Mouse (Mus musculus) cerebellum, postnatal 4 days (tissue): ENCODE results near the gene Crtc2.
"Not testable (repeated sequence)": the region's sequence is repeated elsewhere in the genome, so short reads cannot be mapped to it uniquely, and the experiment has no call there.

Source experiments
- DNase-seq, 2 experiments: peaks; one replicate each; pipeline ENCODE4 v3.0.0; 2022; ENCODE audit warnings: low spot score in 2 of 2, mixed read lengths in 1 of 2

Crtc2 gene

DNA sequence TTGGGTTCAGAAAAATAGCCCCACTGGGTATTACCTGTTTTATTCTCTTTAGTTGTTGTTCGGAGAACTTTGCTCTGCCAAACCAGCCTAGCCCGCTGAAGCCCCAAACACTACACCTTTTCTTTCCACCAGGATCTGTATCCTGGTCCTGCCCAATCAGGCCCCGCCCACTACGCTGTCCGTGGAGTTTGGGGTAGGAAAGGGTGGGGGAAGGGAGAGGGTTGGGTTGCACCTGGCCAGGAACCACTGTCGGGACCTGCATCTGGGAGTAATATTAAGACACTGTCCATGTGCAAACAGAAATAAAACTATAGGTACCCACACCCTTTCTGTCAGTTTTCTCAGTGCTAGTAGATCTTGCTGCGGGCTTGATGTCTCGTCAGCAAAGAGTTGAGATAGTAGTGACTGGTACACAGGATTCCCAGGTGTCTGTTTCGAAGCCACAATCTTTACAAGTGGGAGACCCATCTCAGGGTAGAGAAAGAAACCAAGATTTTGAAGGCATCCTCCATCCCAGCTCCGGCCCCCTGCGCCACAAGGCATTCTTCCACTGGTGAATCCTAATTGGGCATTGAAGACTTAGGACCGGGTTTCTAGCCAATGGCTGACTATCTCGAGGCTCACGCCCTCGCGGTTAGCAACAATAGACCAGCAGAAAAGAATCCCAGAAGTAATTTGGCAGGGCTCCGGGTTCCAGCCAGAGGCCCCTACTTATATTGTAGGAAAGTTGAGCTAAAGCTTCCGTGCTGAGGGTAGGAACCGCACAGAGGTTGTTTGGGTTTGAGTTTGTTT, 10.8 kb upstream of the Crtc2 start, which contains the start of gene Creb3l4:
Gene Creb3l4, minus strand, starts transcription at position 529 of the 792 bp plus-strand sequence.
- no peak for DNase-seq

DNA sequence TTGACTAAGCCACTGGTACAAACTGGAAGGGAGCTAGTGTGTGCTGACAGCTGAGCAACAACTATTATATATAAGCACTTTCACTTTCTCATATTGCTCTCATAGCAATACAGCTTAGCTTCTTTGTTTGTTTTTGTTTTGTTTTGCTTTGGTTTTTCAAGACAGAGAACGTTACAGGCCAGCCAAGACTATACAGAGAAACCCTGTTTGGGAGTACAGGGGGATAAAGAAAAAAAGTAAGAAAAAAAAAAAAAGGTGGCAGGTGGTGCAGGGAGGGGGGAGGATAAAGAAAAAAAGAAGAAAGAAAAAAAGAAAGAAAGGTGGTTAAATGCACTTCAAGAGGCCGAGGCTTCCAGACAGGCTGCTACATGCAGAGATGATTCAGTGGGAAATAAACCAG, 8.6 kb upstream of the Crtc2 start:
- no peak for DNase-seq

DNA sequence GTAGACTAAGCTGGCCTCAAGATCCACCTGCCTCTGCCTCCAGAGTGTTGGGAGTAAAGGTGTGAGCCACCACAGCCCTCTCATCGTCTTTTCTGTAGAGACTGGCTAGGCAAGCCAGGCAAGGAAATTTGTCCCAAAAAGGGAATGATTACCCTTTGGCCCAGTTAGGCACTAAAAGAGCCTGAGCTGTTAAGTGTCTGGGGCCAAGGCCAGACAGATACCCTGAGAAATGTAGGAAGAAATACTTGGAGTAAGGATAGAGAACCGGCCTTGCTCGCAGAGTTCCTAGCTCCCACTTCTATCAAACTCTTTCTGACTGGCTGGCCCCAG, 6.4 kb upstream of the Crtc2 start:
- DNase-seq: no peak

DNA sequence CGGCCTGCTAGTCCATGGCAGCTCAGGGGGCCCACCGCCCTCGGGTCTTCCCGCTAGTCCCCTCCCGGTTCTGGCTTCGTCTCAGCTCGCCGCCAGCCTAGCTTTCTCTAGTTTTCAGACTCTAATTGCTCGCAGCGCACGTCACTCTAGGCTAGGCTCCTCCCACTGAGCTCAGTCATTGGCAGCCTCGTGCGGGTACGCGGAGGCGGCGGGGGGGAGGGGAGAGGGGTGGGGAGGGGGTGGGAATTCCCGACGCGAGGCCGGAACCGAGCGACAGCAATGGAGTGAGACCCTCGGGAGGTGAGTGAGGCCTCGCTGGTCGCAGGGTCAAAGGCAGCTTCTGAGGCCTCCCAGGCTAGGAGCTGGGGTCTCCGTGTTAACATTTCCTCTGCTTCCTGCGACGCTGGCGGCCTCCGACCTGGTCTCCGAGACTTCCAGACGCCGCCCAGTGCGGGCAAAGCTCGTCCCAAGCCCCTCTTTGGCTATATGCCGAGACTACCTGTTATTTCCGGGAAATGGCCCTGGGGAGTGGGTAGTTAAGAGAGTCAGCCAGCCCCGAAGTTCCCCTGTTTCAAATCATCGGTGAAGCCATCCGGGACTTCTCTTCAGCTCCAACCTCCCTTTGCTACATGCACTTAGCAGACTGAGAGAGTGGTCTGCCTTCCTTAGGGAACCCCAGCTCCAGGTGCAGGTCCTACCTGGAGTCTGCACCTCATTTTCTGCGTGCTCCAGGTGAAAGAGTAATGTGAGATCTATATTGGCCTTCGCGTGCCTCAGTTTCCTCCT, 5.8 kb upstream of the Crtc2 start, which contains the start of gene Slc39a1:
Gene Slc39a1, plus strand, starts transcription at position 213 of the 786 bp plus-strand sequence.
- DNase-seq: peak; percentile 74 to 90

DNA sequence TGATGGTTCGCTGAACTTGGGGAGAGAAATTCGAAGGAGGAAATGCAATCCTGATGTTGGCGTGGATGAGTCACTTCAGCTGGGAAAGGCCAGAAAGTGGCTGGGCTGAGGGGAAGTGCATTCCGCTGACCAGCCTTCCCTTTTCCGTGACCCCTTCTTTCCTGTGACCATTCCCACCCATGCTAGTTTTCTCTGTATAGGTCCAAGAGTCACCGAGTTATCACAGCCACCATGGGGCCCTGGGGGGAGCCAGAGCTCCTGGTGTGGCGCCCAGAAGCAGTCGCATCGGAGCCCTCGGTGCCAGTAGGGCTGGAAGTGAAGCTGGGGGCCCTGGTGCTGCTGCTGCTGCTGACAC, 5.2 kb upstream of the Crtc2 start:
- no peak for DNase-seq

DNA sequence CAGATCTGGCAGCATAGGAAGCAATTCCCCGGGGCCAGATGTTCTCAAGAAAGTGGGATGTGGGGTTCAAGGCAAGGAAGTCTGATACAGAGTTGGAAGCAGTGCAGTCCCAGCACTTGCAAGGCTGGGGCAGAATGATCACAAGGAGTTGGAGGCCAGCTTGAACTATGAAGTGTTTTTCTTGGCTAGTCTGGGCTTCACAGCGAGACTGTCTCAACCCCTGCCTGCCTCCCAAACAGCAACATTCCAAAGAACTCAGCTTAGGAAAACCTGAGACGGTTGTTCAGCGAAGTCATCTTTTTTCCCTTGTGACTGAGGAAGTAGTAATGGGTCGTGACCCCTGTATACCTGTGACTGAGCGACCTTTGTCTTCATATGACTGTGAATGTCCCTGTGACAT, 3.2 kb upstream of the Crtc2 start:
- DNase-seq: no peak

DNA sequence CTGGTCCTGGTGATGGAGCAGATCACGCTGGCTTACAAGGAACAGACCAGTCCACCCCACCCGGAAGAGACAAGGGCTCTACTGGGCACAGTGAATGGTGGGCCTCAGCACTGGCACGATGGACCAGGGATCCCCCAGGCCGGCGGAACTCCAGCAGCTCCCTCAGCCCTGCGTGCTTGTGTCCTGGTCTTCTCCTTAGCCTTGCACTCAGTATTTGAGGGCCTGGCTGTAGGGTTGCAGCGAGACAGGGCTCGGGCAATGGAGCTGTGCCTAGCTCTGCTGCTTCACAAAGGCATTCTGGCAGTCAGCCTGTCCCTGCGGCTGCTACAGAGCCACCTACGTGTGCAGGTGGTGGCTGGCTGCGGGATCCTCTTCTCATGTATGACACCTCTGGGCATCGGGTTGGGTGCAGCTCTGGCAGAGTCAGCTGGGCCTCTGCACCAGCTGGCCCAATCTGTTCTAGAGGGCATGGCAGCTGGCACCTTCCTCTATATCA, 2.2 kb upstream of the Crtc2 start:
- not testable (repeated sequence) for DNase-seq

DNA sequence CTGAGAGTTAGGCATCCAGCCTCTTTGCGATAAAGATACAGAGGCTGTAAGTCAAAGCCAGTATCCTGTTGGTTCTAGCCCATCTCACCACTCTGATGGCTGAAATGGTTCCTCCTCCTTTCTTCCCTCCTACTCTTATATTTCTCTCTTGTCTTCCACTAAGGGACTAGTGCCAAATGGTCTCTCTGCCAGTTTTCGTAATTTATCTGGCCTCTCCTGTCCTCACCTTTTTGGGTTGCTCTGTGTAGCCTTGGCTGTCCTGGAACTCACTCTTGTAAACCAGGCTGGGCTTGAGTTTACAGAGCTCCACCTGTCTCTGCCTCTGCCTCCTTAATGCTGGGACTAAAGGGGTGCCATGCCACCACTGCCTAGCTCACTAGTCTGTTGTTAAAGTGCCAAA, 1.3 kb upstream of the Crtc2 start:
- not testable (repeated sequence) for DNase-seq

DNA sequence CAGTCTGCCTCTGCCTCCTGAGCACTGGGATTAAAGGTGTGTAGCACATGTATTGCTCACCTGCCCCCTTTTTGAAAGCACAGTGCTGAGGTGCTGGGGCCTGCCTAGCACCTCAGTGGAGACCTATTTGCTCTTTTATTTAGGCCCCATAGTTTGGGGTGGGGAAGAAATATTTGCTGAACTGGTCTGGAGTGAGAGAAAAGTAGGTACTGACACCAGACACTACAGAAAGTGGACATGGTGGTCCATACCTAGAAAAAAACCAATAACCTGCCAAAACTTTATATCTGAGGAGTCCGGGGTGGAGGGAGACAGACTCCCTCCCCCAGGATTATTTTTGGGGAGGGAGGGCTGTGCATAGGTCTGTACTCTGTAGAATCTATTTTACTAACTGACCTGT, 789 bp upstream of the Crtc2 start:
- not testable (repeated sequence) for DNase-seq

DNA sequence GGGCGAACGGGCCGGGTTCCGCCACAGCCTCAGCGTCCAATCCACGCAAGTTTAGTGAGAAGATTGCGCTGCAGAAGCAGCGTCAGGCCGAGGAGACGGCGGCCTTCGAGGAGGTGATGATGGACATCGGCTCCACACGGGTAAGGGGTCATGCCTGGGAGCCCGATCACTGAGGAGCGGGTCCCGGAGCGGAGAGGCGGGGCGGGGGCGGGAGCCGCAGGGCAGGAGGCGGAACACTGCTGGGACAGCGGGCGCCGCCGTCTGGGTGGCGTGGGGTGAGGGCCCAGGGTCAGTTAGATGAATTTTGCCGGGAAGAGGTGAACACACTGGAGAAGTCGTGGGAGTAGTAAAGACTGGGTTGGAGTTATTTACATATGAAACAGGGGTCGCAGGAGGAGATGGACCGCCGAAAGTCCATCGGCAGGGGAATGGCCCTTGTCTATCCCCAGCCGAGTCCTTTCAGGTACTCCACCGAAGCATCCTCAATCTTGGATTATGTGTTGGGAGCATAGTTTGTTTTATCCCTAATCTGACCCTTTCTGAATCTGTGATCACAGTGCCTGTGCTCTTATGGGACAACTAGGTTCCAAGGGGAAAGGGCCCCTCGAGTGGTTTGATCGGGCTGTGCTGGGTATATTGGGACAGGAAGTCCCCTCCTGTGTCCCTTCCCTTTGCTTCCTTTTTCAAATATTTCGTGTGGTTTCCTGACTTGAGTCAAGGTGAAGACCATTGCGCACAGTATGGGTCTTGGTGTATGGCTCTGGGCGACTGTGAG, 643 bp downstream of the Crtc2 start:
- no peak for DNase-seq

DNA sequence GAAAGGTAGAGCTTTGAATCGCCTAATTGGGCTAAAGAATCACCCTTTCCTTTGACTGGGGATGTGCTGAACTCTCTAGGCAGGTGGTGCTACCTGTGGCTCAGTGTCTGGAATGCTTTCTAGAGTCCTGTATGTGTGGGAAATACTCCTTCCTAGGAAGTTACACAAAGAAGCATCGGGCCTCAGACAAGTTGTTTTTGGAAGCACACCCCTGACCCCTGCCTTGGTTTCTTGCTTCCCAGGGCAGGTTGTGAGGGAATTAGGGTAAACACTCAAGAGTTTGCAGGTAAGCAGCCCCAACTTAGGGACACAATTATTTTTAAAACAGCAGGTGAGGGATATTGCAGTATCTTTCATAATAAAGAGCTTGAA, 1.2 kb downstream of the Crtc2 start:
- DNase-seq: no peak

DNA sequence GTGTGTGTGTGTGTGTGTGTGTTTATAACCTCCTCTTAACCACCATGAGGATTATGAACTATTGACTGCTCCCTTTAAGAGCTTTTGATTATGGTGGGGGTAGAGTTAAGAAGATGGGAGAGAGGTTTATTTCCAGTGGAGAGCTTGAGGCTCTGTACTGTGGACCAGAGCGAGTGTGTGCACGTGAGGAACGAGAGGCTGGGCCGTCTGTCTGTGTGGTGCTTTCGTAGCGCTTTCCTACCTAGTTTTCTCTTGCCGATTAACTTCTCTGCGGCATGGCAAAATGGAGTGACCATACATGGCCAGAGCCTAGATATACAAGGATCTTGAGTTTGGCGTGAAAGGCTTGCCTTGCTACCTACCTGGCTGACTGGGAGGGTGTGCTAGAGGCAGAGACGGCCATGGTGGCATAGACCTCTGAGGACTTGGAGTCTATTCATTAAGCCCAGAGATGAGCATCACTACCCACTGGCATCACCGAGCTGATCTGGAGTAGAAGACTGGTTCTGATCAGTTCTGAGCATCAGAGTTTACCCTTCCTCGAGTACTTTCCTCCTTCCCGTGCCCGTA, 1.9 kb downstream of the Crtc2 start:
- no peak for DNase-seq

DNA sequence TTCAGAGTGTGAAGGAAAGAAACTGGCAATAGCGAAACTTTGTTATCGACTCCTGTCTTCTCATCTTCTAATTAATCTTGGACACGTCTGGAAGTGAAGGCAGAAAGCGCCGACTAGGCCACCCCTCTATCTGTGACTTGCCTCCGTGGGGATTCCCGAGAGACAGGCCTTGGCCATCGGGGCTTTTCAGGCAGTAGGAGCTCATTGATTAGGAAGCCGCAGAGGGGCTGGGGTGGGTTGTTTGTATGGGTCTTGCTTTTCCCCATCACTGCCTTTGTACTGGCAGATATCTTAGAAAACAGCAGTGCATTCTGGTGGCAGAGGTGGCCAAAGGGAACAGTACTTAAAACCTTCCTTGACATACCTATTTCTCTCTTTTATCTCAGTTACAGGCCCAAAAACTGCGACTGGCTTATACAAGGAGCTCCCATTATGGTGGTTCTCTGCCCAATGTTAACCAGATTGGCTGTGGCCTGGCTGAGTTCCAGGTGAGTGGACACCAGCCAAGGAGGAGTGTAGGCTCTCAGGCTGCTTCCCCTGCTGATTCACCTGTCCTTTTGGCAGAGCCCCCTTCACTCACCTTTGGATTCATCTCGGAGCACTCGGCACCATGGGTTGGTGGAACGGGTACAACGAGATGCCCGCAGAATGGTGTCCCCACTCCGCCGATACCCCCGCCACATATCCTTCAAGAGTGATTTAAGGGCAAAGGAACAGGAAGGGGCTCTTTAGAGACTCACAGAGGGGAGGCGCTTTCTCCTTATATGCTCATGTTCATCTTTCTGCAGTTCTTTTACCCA, 3.0 kb downstream of the Crtc2 start:
- DNase-seq: peak in 1 of 2 experiments; percentile 61

DNA sequence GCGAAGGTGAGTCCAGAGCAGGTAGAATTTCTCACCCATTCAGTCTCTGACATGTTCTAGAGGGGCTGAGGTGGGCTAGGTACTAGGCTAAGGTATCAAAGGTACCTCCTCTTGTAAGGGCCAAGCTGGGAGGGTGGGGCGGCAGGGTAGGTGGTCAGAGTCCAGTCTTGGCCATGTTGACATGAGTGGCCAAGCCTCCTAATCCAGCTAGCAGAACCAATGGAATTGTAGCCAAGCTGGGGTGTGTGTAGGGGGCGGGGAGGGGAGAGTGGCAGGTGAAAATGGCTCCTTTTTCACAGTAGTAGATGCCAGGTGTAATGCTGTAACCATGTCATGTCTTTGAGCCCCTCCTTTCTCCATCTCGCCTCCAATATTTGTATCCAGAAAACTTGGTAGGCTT, 4.6 kb downstream of the Crtc2 start:
- DNase-seq: no peak

DNA sequence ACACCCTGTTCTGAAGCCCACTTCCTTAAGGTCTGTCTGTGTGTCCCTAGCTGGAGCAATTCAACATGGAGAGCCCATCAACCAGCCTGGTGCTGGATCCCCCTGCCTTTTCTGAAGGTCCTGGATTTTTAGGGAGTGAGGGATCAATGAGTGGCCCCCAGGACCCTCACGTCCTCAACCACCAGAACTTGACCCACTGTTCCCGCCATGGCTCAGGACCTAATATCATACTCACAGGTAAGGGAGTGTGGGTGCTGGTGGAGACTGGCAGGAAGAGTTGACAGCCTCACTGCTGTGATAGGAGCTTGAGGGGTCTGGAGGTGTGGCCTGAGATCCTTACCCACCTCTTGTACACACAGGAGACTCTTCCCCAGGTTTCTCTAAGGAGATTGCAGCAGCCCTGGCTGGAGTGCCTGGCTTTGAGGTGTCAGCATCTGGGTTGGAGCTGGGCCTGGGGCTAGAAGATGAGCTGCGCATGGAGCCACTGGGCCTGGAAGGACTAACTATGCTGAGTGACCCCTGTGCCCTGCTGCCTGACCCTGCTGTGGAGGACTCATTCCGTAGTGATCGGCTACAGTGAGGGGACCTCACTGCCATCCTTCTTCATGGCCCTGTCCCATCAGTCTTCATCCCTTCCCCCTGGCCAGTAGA, 9.3 kb downstream of the Crtc2 start:
- DNase-seq: no peak

DNA sequence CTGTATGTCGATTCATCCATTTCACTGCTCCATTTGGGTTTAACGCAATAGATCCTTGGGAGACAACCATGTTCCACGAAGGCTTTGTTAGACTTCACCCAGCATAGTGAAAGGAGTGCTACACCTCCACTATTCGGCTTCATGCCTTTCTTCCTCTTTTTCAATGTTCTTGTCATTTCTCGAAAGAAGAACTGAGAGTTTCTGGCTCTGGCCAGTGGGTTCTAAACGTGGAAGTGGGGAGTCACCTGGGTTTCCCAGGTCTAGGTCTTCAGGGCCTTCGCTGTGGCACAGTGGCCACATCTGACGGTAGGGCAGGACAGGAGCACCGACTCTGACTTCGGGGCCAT, 10.7 kb downstream of the Crtc2 start:
- no peak for DNase-seq

DNA sequence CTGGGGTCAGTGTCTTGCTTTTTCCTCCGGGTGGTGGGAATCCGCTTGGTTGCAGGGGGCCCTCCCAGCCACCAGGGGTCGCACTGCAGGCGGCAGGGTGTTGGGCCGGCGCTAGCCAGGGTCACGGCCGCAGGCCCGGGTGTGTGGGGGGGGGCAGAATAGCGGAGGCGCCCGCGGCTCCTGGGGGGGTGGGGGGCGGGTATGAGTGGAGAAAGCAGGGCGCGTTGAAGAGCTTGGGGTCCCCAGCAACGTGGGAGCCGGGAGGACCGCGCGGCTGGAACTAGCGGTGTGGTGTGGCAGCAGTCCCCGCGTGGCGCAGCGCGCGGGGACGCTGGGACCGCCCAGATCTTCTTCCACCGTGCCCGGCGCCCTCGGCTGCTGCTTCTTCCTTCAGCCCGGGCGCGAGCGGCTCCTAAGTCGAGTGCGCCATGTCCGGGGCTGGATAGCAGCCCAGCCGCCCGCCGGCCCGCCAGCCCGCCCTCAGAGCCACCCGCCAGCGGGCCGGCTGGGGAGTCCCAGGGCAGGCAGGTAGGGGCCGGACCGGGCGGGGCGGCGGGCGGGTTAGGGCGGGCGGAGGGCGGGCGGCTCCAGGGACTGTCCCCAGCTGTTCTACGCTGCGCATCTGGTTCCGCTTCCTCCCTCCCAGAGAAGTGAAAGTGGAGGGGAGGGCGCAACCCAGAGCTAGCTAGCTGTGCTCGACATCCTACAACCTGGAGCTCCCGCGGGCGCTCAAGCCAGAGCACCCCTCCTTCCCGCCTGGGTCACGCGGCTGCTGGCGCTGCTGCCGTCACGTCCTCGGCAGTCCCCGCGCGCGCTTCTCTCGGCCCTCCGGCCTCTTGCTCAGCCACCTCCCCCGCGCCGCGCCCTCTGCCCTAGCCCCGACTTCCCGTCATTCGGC, 11.3 kb downstream of the Crtc2 start, which contains the start of gene Dennd4b:
Gene Dennd4b, plus strand, starts transcription at position 152 of the 898 bp plus-strand sequence.
- DNase-seq: peak; percentile 92 to 94

DNA sequence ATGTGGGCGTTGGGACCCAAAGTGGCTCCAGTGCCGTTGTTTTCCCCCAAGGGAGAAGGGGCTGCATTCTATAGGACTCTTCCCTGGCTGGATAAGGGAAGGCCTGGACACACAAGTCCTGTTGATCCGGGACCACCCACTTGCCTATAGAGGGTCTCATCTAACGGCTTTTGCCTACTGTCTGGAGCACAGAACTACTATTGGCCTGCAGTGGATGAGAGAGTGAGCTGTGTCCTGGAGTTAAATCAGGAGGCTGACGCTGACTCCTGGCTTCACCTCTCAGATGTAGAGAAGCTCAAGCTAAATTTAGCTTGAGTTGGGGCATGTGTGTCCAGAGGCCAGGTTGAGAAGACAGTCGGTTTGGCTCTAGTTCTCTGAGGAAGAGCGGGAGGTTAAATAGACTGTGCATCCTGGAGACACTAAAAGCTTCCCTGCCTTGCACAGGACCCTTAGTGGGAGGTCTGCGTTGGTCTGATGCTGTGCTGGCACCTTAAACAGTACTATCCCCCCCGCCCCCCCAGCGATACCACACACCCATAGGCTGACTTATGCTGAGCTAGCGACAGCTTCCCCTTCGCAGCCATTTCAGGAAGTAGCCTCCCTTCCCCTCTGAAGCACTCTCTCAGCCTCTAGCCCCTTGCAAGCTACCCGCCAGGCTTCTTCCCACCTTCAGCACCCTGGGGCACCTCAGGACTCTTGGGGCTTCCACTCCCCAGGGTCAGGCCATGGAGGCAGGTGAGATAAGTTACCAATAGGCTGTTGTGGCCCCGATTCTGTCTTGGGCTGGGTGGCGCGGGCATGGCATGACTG, 12.2 kb downstream of the Crtc2 start:
- DNase-seq: no peak
